Mouse (Mus musculus) retina, embryonic 14.5 days (tissue): ENCODE measurements around the gene Traf3ip3.

Experiments used
- DNase-seq: peaks from one replicate; pipeline ENCODE4 v3.0.0-alpha.2; 2015; ENCODE audit warnings: low spot score

The Traf3ip3 gene

DNA sequence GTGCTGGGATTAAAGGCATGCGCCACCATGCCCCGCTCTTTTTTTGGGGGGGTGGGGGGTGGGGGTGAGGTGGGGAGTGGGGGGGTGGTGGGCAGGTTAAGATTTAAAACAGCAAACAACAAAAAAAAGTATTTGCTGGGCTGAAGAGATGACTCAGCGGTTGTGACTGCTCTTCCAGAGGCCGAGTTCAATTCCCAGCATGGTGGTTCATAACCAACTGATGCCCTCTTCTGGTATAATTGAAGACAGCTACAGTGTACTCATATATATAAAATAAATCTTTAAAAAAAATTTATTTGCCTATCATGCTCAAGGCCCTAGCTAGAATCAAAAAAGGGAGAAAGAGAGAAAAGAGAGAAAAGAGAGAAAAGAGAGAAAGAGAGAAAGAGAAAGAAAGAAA lies 75.7 kb downstream of the Traf3ip3 start:
- peak; percentile 44 for DNase-seq
